Mouse (Mus musculus): ENCODE results near the gene Serhl.
A peak's percentile ranks its signal among the peaks of the same experiment; 100 is the strongest.
"Not testable (repeated sequence)": the region's sequence is repeated elsewhere in the genome, so short reads cannot be mapped to it uniquely, and the experiment has no call there.

Serhl gene

GRCm38 (mm10) chr15:83089429-83089605 is at the start of gene Serhl:
Gene Serhl, plus strand, starts transcription at chr15:83089506.
- DNase-seq: no peak

DNA sequence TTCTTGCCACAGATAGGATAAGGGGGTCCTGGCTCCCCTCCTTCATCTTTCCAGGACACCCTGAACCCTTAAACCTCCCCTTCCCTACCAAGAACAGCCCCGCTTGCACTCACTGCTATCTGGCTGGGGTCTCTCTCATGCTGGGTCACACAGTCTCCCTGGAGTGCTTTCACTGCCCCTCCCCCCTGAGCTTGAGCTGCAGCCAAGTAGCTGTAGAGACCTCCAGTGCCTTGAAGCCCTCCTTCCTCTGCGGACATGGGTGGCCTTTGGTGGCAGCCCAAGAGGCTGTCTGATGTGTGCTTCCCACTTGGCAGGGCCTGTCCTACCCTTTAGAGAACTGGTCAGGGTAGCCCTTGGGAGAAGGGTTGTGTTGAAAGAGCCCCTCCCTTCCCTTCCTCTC is 49.1 kb upstream of the Serhl start:
- peak; percentile 69 for DNase-seq

DNA sequence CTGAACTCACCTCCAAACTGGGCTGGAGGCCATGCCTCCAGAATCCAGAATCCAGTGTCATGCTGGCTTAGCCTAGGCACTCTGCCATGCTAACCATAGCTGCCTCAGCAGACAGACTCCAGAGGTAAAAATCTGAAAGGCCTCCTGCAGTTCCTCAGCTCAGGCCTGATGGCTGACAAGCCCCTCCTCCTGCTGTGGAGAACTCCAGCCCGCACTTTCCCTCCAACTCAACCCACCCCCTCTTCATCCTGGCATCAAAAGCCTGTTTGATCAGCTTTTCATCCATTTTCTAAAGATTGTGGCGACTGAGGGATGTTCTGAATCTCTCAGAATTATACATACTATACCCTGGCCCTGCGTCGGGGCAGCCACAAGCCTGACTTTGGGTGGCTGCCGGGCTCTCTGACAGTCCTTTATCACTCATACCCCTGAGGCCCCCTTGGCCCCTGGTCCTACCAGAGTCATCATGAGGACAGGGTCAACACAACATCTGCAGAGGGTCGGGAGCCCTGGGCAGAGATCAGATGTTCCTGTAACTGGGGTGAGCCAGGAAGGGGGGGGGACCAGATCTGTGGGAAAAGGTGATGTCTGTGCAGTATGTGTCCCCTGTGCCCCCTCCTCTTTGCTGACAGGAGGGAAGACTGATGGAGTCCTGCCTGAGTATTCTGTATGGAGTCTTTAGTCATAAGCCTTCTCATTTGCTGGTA is 46.5 kb upstream of the Serhl start:
- DNase-seq: no peak

DNA sequence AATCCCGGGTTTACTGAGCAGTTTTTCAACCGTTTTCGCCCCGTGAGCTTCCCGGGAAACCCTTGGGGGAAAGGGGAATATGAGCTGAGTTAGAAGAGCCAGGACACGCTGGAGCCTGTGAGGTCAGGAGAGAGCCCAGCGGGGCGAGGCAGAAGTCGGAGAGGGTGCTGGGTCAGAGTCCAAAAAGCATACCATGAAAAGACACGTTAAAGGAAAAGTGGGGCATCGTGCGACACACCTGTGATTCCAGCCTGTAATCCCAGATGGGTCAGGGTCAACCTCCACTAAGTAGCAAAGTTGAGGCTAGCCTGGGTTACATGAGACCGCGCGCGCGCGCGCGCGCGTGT is 46.0 kb upstream of the Serhl start:
- DNase-seq: no peak

- DNase-seq: not testable (repeated sequence)
Measured at GRCm38 (mm10) chr15:83045565-83045964, 43.7 kb upstream of the Serhl start.

DNA sequence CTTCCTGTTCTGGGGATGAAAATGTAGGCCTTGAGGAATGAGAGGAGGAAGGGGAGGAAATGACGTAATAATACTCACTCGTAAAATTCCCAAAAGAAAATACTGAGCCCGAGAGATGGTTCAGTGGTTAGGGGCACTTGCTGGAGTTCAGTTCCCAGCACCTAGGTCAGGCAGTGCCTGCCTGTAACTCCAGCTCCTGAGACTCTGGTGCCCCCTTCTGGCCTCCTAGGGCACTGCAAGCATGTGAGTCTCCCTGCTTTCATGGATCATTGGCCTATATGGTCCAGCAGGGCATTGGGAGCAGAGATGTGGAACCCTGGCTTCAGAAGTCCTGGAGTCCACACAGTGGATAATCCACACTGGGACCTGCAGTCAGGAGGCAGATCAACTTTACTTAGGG is 43.0 kb upstream of the Serhl start:
- no peak for DNase-seq

- no peak for DNase-seq
Measured at GRCm38 (mm10) chr15:83046730-83047129, 42.6 kb upstream of the Serhl start.

DNA sequence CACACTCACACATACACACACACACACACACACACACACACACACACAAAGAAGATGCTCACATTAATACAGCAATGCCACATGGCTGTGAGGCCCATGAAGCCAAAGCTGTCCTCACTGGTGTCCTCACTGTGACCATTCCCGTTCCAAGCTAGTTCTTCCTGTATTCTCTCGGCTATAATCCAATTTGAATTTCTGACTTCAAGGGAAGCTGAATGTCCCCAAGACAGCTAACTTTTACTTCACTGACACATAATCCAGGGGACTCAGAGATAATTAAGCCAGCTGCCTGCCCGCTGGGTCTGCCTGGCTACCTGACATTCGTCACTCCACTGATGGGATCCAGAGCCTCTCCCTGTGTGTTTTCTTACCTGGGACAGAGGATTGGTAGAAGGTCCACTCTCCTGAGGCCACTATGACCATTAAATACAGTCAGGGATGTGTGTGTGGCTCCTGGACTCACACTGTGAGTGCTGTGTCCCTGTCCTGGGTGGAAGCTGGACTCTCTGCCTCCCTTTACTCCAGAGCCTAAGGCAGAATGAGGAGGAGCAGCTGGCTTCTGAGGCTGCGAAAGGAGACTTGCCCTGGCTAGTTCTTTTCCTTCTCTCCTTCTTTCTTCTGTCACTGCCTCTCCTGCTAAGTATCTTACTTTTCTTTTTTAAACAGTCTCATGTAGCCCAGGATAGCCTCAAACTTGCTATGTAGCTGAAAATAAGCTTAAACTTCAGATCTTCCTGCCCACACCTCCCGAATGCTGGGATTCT is 36.8 kb upstream of the Serhl start:
- DNase-seq: no peak

DNA sequence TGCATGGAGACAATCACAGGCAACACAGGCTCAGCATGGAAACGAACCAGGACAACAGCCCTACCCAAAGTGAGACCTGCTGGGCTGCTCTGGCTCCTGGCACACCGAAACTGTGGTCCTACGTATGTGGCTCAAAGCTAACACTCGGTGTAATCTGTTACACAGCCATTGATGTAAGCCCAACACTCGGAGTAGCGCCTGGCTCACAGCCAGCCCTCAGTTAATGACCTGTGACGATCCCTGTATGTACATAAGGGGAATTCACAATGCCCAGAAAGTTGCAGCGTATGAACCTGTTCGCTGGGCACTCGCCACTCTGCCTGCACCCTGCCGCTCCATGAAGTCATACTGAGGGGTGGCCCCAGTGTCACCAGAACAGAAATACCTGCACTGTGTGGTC is 36.0 kb upstream of the Serhl start:
- peak; percentile 64 for DNase-seq

DNA sequence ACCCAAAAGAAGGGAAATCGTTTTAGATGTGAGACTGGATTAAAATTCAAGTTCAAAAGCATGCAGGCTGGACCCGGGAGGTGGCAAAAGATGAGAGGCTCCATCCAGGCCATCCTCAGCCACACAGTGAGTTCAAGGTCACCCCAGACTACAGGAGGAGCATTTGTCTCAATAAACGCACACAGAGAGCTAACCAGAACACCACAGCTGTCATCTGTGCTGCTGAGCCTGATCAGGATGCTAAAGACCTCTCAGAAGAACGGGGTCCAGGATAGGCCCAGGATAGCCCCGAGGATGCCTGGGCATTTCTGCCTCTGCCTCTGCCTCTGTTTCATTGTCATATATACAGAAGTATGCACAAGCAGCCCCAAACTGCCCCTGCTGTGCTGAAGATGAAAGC is 33.7 kb upstream of the Serhl start:
- no peak for DNase-seq

DNA sequence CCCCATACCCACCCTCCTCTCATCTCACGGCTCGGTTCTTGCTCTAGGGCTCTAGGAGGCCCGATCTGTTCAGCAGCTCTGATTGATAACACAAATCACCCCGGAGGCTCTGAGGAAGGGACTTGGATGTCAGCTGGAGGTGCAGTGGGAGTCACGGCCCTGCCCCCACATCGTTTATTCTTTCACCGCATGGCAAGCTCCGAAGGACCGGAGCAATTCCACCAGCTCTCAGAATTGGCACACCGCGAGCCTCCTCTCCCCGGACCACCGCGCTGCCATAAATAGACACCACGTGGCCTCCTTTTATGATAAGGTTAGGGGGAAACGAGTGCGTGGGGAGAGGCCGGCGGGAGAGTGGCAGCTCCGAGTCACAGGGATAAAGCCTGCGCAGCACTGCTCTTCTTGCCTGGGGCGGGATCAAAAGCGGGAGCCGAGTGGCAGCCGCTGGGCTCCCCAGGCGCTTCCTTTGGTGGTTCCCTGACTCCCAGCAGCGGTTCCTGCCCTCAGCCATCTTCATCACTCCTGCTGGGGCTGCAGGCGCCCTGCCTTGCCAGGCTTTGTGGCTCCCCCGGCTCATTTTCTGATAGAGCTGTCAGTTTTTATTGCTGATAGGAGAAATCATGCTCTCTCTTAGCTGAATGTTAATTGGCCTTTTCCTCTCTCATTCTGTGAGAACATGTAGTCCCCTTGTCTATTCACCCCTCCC is 32.8 kb upstream of the Serhl start:
- peak; percentile 49 for DNase-seq

GRCm38 (mm10) chr15:83057533-83057932 is 31.8 kb upstream of the Serhl start:
- no peak for DNase-seq

GRCm38 (mm10) chr15:83059233-83059660 is 30.1 kb upstream of the Serhl start:
- no peak for DNase-seq

- DNase-seq: no peak
Measured at GRCm38 (mm10) chr15:83061689-83062088, 27.6 kb upstream of the Serhl start.

- DNase-seq: not testable (repeated sequence)
Measured at GRCm38 (mm10) chr15:83062582-83062981, 26.7 kb upstream of the Serhl start.

DNA sequence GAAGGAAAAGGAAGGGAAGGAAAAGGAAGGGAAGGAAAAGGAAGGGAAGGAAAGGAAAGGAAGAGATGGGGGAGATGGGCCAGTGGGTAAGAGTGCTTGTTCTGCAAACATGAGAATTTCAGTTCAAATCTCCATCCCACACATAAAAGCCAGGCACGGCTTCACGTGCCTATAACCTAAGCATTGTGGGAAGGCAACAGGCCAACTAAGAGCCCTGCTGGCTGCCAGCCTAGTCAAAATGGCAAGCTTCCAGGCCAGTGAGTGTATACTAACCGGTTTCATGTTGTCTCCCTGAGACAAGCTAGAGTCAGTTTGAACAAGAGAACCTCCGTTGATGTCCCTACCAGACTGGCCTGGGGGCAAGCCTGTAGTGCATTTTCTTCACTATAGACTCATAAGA is 23.8 kb upstream of the Serhl start:
- peak; percentile 69 for DNase-seq

- DNase-seq: no peak
Measured at GRCm38 (mm10) chr15:83068270-83068669, 21.0 kb upstream of the Serhl start.

DNA sequence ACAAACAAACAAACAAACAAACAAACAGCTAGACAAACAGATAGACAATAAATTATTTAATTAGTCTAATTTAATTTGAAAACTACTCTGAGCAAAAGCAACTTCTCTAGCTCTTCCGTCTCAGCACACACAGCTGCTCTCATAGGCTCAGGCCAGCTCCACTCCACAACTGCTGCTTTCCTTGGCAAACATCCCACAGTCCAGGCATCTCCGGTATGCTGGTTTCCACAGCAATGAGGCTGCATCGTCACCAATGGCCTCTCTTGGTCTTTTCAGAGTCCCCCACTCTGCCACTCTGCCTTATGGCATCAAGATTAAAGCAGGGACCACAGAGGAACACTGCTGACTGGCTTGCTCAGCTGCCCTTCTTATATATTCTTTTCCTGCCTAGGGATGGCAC is 18.4 kb upstream of the Serhl start:
- DNase-seq: peak; percentile 89

- no peak for DNase-seq
Measured at GRCm38 (mm10) chr15:83071752-83072151, 17.6 kb upstream of the Serhl start.

- no peak for DNase-seq
Measured at GRCm38 (mm10) chr15:83074179-83074578, 15.1 kb upstream of the Serhl start.

DNA sequence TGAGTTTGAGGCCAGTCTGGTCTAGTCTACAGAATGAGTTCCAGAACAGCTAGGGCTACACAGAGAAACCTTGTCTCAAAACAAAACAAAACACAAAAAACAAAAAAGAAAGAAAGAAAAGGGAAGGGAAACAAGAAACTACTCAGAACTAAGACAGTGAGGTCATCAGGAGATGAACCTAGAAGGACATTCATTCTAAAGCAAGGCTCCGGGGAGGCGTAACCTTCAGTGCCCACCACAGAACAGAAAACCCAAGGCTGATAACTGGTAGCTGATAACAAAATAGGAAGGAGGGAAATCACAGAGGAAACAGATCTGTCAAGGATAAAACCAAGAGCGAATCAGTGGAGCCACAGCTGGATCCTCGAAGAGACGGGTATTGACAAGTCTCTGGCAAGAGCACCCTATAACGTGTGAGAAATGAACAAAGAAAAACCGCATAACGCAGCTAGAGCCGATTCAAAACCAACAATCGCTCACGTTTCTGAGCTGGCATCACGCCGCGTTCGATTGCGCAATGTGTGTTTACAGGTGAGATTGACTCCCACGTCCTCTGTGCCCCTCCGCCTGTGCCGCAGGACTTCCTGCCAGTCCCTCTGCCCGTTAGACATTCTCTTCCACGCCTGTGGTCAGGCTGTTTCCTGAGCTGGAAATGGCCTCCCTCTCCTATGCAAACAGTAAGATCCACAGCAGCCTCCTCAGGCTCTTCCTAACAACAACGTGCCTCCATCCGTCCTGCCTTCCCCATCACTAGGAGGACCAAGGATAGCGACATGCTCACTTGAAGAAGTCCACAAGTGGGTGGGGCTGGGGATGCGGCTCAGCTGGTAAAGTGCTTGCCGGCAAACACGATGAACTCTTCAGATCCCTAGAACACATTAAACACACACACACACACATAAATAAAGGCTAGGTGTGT is 13.4 kb upstream of the Serhl start:
- DNase-seq: no peak

DNA sequence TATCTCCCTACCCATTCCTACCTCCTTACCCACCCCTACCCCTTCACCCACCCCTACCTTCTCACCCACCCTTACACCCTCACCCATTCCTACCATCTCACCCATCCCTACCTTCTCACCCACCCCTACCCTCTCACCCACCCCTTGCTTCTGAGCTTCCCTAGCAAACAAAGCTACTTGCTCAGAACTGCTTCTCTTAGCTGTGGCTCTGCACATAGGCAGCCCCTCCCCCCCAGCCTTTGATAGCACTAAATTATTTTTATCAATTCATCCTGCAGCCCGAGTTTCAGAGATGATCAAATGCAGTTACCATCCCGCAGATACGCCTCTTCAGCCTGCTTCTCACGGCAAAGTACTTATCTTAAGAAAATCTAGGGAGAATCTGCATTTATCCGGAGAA is 5.8 kb upstream of the Serhl start:
- no peak for DNase-seq

- DNase-seq: peak; percentile 73
Measured at GRCm38 (mm10) chr15:83084022-83084640, 5.2 kb upstream of the Serhl start.
